Mouse (Mus musculus) embryonic facial prominence, embryonic 13.5 days (tissue): ENCODE measurements around the gene Abr. TPM values are rescaled to one million over a fixed set of nuclear protein-coding genes. Genes with fewer than 3 reads are reported as not detected.

Experiments
- ATAC-seq: fragments of 200-750 bp; cut with Nextera tagmentation; 2 replicates; pipeline ENCODE4 v1.8.0; 2017; ENCODE audit warnings: low read depth; ENCODE audit not compliant: insufficient number of reproducible peaks, insufficient read depth, low FRiP score, low TSS enrichment
- H3K27ac ChIP-seq: fragments of 300-500 bp; sonication (generic); 2 replicates; pipeline ENCODE4 v1.5.1; 2015; ENCODE audit warnings: moderate library complexity, mild to moderate bottlenecking, inconsistent platforms
- H3K27me3 ChIP-seq: fragments of 300-500 bp; sonication (generic); 2 replicates; pipeline ENCODE4 v1.6.1; 2015; ENCODE audit warnings: mild to moderate bottlenecking, inconsistent platforms
- H3K36me3 ChIP-seq: fragments of 300-500 bp; sonication (generic); 2 replicates; pipeline ENCODE4 v1.6.1; 2015; ENCODE audit warnings: mild to moderate bottlenecking, inconsistent platforms
- H3K4me1 ChIP-seq: fragments of 300-500 bp; sonication (generic); 2 replicates; pipeline ENCODE4 v1.6.1; 2015; ENCODE audit warnings: inconsistent platforms
- H3K4me2 ChIP-seq: fragments of 300-500 bp; sonication (generic); 2 replicates; pipeline ENCODE4 v1.6.1; 2015; ENCODE audit warnings: moderate library complexity, mild to moderate bottlenecking, inconsistent platforms
- H3K4me3 ChIP-seq: fragments of 300-500 bp; sonication (generic); 2 replicates; pipeline ENCODE4 v1.5.1; 2015; ENCODE audit warnings: mild to moderate bottlenecking, inconsistent platforms
- H3K9ac ChIP-seq: fragments of 300-500 bp; sonication (generic); 2 replicates; pipeline ENCODE4 v1.6.1; 2015; ENCODE audit warnings: mild to moderate bottlenecking, inconsistent platforms
- H3K9me3 ChIP-seq: fragments of 300-500 bp; sonication (generic); 2 replicates; pipeline ENCODE4 v1.6.1; 2016; ENCODE audit warnings: inconsistent platforms
- WGBS: fragments of 180-500 bp; shearing (Covaris S2); methylation state at CpG from one replicate; pipeline ENCODE4 v1.1.7; 2015; ENCODE audit warnings: mixed read lengths; 5-methylcytosine and 5-hydroxymethylcytosine counted together
- polyA plus RNA-seq: library from polyadenylated mRNA; unstranded; fragments of >200 nt; fragmentation: Nextera tagmentation; extraction: Ambion mirVana; gene quantifications from 2 replicates; pipeline ENCODE4 v1.2.1, GENCODE M21; 2015

The Abr gene
- polyA plus RNA-seq, 1 experiment from 2014 or later: 35.5 TPM

DNA sequence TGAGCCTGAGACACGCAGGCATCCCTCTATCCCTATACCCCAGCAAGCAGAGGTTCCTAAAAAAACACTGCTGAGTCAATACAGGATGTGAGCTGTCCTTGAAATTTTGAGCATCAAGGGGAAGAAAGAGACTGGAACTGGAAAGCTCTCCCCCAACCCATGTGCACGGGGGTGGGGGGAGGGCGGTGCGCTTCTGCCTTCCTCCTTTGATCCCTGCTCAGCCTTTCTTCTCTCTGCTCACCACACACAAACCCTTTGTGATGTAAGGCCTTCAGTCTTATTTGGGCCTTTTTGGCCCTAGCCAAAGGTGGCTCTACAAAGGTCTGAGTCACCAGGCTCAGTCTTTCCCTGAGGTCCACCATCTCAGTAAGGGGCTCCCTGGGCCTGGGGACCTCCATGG, 59.9 kb downstream of the Abr start:
- Histone ChIP-seq H3K4me3 (no peak overlapping the region), H3K4me2 (no peak overlapping the region), H3K9me3 (no peaks in the 10 kb centered on the region), H3K9ac (no peak overlapping the region), H3K27ac (no peak overlapping the region), H3K27me3 (no peaks in the 10 kb centered on the region), H3K4me1 (peaks cover 39% of the 10 kb centered on the region), H3K36me3 (peaks cover 5% of the 10 kb centered on the region; the same call in 1 of the 2 replicates)
- no peak for ATAC-seq
- WGBS: 43% methylated on average over 4 of the region's 4 CpGs

DNA sequence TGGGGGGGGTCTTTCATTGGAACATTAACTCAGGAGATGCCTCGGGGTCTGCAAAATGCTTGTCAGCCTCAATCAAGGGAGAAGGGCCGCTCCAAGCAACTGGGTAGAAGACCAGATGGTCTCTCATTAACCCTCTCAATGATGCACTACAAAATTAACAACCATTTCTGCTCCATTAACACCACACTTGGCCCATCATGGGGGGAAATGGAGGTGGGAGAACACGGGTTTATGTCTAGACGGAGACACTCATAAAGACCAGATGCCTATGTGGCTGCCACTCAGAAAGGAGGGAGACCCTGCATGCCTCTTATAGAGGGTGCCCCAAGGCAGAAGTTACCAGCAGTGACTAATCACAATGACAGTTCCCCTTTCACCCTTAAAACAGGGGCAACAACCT, 64.3 kb downstream of the Abr start:
- Histone ChIP-seq H3K27me3 (no peaks in the 10 kb centered on the region), H3K4me2 (no peak overlapping the region), H3K27ac (no peak overlapping the region), H3K4me3 (no peak overlapping the region), H3K36me3 (peaks cover 5% of the 10 kb centered on the region; the same call in 1 of the 2 replicates), H3K9ac (no peak overlapping the region), H3K9me3 (no peaks in the 10 kb centered on the region), H3K4me1 (peaks cover 13% of the 10 kb centered on the region)
- no peak for ATAC-seq
- WGBS: 65% methylated on average over 4 of the region's 4 CpGs

DNA sequence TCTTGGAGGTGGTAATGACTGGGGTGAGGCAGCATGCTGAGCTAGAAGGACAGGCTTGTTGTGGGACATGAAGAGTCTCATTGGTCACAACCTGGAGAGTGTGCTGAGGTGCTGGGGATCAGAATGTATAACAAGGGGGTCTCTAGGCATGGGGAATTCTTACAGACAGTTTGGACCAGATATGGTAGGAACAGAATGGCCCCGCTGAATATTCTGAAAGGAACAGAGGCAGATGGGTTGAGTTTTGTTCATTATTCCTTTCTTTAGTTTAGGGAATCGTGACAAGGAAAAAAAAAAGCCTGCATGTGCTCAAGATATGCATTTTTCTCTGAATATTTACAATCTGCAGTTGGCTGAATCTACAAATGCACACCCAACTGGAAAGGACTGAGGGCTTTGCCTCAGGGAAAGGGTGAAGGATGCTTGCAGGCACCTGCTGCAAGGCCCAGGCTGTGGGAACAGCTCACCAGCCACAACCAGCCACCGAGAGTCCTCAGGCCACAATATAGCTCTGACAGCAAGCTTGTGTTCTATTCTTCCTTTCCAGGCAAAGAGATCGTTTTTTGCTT, 73.9 kb downstream of the Abr start:
- Histone ChIP-seq H3K4me2 (no peak overlapping the region), H3K4me1 (0 out of 2 replicates have a peak, but pooled peaks cover 10% of the 10 kb centered on the region)

DNA sequence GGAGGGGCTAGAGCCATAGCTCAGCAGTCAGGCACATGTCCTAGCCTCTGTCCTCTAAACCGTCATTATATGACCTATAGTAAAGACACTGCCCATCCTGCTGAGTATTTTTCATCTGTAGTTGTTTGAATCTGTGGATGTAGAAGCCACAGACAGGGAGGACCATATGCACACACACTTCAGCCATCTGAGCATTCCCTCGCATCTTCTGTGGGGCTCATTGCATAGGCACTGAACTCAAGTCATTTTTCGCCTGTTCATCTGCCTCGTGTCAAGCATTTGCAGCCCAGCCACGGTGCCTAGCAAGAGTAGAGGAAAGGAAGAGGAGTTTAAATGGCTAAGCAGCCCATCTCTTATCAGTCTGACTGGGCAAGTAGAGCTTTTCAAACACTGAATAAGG, 74.7 kb downstream of the Abr start:
- Histone ChIP-seq H3K4me2 (no peak overlapping the region), H3K4me1 (0 out of 2 replicates have a peak, but pooled peaks cover 10% of the 10 kb centered on the region), H3K27ac (no peak overlapping the region), H3K36me3 (no peaks in the 10 kb centered on the region), H3K9me3 (no peaks in the 10 kb centered on the region), H3K27me3 (no peaks in the 10 kb centered on the region), H3K9ac (no peak overlapping the region), H3K4me3 (no peak overlapping the region)
- no peak for ATAC-seq
- 67% methylated on average over 5 of the region's 5 CpGs for WGBS

More for the DNA sequence above, 73.9 kb downstream of the Abr start:
- no peak for ATAC-seq
- Histone ChIP-seq H3K27ac (no peak overlapping the region), H3K9ac (no peak overlapping the region), H3K9me3 (no peaks in the 10 kb centered on the region), H3K27me3 (no peaks in the 10 kb centered on the region), H3K4me3 (no peak overlapping the region), H3K36me3 (no peaks in the 10 kb centered on the region)
- WGBS: 79% methylated on average over 4 of the region's 4 CpGs

DNA sequence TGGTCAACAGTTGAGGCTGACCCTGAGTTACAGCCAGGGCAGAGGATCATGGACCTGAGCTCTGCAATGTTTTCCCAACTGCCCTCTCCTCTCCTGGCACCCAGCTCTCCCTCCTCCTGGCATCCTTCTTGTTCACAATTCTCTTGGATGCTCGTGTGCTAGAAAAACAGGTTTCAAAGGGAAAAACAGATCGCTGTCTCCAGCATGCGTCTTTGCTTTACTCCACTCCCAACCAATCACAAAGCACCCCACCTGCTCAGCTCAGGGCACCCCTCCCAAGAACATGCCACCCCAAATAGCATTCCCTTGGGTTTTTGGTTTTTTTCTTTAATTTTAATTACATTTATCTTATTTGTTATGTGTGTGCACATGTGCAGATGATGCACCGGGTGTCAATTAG, 75.7 kb downstream of the Abr start:
- H3K4me2 ChIP-seq: no peak overlapping the region
- no peak for ATAC-seq
- H3K4me3 ChIP-seq: no peak overlapping the region
- WGBS: 72% methylated on average over 4 of the region's 4 CpGs
- H3K27ac ChIP-seq: no peak overlapping the region
- no peaks in the 10 kb centered on the region for H3K36me3 ChIP-seq
- no peaks in the 10 kb centered on the region for H3K27me3 ChIP-seq
- H3K9ac ChIP-seq: no peak overlapping the region
- H3K4me1 ChIP-seq: 0 out of 2 replicates have a peak, but pooled peaks cover 10% of the 10 kb centered on the region
- no peaks in the 10 kb centered on the region for H3K9me3 ChIP-seq

DNA sequence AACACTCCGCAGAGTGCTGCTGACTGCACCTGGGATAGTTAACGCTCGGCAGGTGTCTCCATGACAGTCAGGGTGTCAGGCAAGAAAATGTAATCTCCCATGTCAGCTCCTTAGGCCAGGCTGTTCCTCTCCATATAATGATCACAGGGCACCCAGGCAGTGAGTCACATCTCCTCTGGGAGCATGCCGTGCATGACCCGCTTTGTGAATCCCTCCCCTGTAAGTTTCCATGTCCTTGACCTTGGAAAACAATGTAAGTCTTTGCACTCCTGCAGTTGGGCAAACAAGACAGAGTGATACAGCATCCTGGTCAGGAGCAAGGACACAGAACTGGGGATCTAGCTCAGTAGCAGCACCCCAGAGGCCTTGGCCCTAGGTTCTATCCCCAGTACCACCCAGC, 78.8 kb downstream of the Abr start:
- H3K4me3 ChIP-seq: no peak overlapping the region
- 88% methylated on average over 5 of the region's 5 CpGs for WGBS
- no peaks in the 10 kb centered on the region for H3K9me3 ChIP-seq
- ATAC-seq: no peak
- H3K36me3 ChIP-seq: no peaks in the 10 kb centered on the region
- 0 out of 2 replicates have a peak, but pooled peaks cover 10% of the 10 kb centered on the region for H3K4me1 ChIP-seq
- H3K9ac ChIP-seq: no peak overlapping the region
- no peak overlapping the region for H3K27ac ChIP-seq
- no peak overlapping the region for H3K4me2 ChIP-seq
- no peaks in the 10 kb centered on the region for H3K27me3 ChIP-seq

DNA sequence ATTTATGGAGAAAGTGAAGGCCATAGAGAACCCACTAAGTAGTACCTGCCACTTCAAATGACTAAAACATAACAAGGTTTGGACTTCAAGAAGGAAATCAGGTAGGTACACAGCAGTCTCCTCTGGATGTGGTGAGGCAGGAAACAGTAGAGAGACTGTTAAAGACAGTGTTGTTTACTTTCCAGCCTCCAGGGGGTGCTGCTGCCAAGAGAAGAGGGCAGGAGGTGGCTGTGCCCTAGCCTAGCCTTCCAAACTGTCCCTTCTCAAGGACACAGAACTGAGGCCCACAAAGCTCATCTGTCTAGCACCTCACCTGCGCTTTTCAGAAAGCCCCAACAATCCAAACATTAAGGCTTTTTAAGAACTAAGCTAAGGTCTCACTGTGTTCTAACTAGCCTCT, 81.1 kb downstream of the Abr start:
- H3K9ac ChIP-seq: no peak overlapping the region
- H3K27me3 ChIP-seq: no peaks in the 10 kb centered on the region
- H3K4me1 ChIP-seq: no peaks in the 10 kb centered on the region
- H3K9me3 ChIP-seq: no peaks in the 10 kb centered on the region
- 34% methylated on average over 1 of the region's 1 CpGs for WGBS
- 0 out of 2 replicates have a peak, but pooled peaks have one; percentile 26 for ATAC-seq
- H3K27ac ChIP-seq: no peak overlapping the region
- no peak overlapping the region for H3K4me3 ChIP-seq
- no peaks in the 10 kb centered on the region for H3K36me3 ChIP-seq
- H3K4me2 ChIP-seq: no peak overlapping the region

DNA sequence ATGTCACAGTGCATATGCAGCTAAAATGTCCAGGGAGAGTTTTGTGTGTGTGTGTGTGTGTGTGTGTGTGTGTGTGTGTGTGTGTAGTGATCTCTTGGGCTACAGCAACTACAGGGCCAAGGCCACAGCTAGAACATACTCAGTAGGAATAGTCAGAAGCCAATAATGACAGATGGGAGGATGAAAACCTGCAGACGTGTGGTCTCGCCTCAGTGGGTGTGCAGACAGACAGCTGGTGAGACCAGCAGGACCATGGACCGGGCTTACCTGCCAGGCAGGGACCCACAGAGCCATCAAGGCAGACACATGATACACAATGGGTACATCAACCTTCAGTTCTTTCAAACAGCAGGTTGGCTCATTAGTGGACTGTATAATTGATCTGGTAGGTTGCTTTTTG, 84.7 kb downstream of the Abr start:
- Histone ChIP-seq H3K27ac (no peak overlapping the region), H3K4me3 (no peak overlapping the region), H3K4me2 (no peak overlapping the region), H3K9me3 (no peaks in the 10 kb centered on the region), H3K9ac (no peak overlapping the region), H3K27me3 (no peaks in the 10 kb centered on the region), H3K4me1 (no peaks in the 10 kb centered on the region), H3K36me3 (no peaks in the 10 kb centered on the region)
- WGBS: 83% methylated on average over 3 of the region's 3 CpGs
- ATAC-seq: no peak

DNA sequence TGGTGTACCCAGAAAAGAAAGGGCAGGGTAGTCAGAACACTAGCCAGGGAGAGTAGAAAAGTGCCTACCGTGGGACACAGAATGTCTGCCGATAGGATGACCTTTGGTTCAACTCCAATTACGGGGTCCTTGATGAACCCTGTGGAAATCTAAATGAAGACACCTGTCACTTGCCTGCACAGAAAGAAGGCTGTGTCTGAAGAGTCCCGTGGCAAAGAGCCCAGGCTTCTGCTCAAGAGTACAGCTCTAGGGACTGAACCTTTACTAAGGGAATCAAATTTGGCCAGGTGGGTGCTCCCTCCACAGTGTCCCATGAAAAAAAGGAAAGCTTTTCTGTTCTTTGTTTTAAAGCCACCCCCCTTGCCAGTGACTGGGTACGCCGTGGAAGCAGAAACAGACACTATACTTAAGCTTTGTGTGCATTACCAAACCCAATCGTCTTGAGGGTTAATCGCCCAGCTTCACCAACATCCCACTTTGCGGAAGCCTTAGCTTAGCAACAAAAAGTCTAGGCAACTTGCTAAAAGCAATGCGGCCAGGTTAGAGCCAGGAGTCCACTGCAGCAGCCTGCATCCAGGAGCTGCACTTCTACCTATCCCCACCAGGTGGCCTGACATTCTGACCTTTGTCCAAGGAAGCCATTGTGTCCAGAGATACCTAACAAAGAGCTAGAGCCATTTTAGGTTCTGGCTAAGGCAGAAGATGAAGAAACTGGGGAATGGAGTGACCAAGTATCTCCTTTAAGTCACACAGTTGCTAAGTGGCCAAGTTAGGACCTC, 85.3 kb downstream of the Abr start:
- no peak for ATAC-seq
- H3K36me3 ChIP-seq: no peaks in the 10 kb centered on the region
- 66% methylated on average over 10 of the region's 10 CpGs for WGBS
- H3K4me1 ChIP-seq: no peaks in the 10 kb centered on the region
- H3K4me3 ChIP-seq: no peak overlapping the region
- no peaks in the 10 kb centered on the region for H3K27me3 ChIP-seq
- H3K9me3 ChIP-seq: no peaks in the 10 kb centered on the region
- no peak overlapping the region for H3K4me2 ChIP-seq
- H3K27ac ChIP-seq: no peak overlapping the region
- H3K9ac ChIP-seq: no peak overlapping the region

DNA sequence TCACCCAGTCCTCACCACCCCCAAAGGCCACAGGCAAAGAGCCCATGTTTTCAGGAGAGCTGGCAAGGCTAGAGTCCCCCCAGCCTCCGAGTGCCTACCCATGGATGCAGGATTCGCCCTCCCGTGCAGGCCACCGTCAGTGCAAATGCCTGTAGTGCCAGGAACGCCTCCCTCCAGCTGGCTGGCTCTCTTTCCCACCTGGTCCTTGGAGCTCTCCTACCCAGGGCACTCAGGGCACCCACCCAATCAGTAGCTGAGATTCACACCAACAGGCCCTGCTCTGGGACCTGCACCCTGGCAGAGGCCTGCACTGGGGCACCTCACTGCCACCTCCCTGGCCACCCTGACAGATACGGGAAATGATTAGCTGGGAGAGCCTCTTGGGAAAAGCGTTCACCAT, 90.1 kb downstream of the Abr start:
- Histone ChIP-seq H3K27me3 (no peaks in the 10 kb centered on the region), H3K36me3 (no peaks in the 10 kb centered on the region), H3K9me3 (no peaks in the 10 kb centered on the region), H3K9ac (no peak overlapping the region), H3K4me1 (peaks cover 4% of the 10 kb centered on the region), H3K4me2 (no peak overlapping the region), H3K4me3 (no peak overlapping the region), H3K27ac (no peak overlapping the region)
- whole genome bisulfite sequencing: 89% methylated on average over 7 of the region's 7 CpGs
- ATAC-seq: no peak

DNA sequence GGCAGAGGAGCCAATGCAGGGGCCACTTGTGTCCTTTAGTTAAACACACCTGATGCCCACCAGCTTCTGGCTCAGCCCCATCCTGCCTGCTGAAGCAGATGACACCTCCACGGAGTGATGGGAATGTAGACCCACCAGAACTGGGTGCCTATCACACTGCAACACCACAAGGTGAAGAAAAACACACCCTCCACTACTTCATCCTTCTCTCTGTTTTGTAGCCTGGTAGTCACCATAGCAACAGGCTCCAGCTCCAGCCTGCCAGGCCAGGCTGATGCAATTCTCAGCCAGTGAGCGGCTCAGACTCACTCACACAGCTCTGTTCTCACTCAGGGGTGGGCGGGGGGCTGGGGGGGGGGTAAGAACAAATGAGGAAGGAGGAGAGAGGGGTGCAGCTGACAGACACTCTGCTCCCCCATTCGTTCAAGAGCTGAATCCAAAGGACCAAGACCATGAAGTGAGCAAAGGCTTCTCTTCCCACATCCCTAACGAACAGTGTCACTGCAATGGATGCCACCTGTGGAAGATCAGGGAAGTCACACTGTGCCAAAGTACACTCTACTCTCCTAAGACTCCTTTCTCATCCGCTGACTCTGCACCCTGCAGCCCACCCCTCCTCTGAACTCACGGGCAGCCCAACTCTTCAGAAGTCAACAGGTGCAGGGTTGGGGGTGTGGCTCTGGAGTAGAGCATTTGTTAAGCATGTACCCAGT, 91.0 kb downstream of the Abr start:
- no peaks in the 10 kb centered on the region for H3K36me3 ChIP-seq
- no peaks in the 10 kb centered on the region for H3K27me3 ChIP-seq
- H3K4me2 ChIP-seq: no peak overlapping the region
- no peak for ATAC-seq
- no peak overlapping the region for H3K27ac ChIP-seq
- peaks cover 10% of the 10 kb centered on the region for H3K4me1 ChIP-seq
- H3K9ac ChIP-seq: no peak overlapping the region
- WGBS: 50% methylated on average over 6 of the region's 7 CpGs
- no peak overlapping the region for H3K4me3 ChIP-seq
- no peaks in the 10 kb centered on the region for H3K9me3 ChIP-seq
